Mouse (Mus musculus): ENCODE data around the gene Zfp775. TPM values are rescaled to one million over a fixed set of nuclear protein-coding genes. Genes with fewer than 3 reads are reported as not detected.

Gene Zfp775
- 6.1 and 8.4 TPM in 2 replicates for total RNA-seq (2017)

DNA sequence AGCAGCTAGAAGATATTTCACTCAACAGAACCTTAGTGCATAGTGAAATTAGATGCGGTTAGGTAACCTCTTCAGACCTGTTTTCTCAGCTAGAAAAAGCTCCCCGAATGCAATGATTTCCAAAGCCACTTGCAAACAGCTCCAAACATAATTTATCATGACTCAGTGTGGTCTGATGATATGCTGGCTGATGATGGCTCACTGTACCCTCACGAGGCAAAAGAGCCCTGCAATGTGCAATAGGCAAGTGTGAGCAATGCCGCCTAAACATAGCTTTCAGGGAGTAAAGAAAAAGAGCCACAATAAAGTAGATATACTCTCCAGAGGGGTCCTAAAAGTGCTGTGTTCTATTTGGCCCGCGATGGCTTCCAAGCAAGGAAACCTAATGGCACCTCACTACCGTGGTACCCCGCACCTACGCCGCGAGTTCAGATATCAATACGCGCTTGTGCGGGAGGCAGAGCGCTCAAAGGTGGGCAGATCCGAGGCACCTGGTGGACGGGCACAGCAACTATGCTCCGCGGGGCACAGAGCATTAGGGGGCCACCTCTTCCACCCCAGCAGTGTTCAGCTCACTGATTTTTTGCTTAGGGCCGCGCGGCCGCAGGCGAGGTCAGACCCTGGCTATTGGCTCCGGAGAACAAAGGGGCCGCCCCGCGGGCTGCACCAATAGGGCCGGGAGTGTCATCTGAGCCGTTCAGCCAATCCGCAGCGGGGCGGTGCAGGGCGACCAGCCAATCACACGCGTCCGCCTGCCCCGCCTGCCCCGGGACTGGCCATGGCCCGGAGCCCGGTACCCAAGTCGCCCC is at the start of gene Zfp775:
Gene Zfp775 (plus strand): TSS at position 793 of the 809 bp plus-strand sequence.
- peak; percentile 97 to 100 for ATAC-seq (replicated peaks in 1 of 2; ENCODE audit: insufficient read depth in 1 of 2, low FRiP score in 2 of 2, low TSS enrichment in 1 of 2, low read depth in 1 of 2, poor library complexity in 2 of 2, severe bottlenecking in 2 of 2)

- ATAC-seq (replicated peaks in 1 of 2; ENCODE audit: insufficient read depth in 1 of 2, low FRiP score in 2 of 2, low TSS enrichment in 1 of 2, low read depth in 1 of 2, poor library complexity in 2 of 2, severe bottlenecking in 2 of 2), result no peak
Observed at GRCm38 (mm10) chr6:48552918-48553317, 48.9 kb upstream of the Zfp775 start.

- no peak for ATAC-seq (replicated peaks in 1 of 2; ENCODE audit: insufficient read depth in 1 of 2, low FRiP score in 2 of 2, low TSS enrichment in 1 of 2, low read depth in 1 of 2, poor library complexity in 2 of 2, severe bottlenecking in 2 of 2)
Observed at GRCm38 (mm10) chr6:48553819-48554218, 48.0 kb upstream of the Zfp775 start.

- peak; percentile 94 to 98 for ATAC-seq (replicated peaks in 1 of 2; ENCODE audit: insufficient read depth in 1 of 2, low FRiP score in 2 of 2, low TSS enrichment in 1 of 2, low read depth in 1 of 2, poor library complexity in 2 of 2, severe bottlenecking in 2 of 2)
Observed at GRCm38 (mm10) chr6:48554280-48555103, 47.4 kb upstream of the Zfp775 start, which contains the start of gene Lrrc61. Lrrc61 (plus strand) TSS chr6:48554796.

- ATAC-seq (replicated peaks in 1 of 2; ENCODE audit: insufficient read depth in 1 of 2, low FRiP score in 2 of 2, low TSS enrichment in 1 of 2, low read depth in 1 of 2, poor library complexity in 2 of 2, severe bottlenecking in 2 of 2), result peak; percentile 29 to 33; a peak in 2 of 4 replicates
Observed at GRCm38 (mm10) chr6:48555104-48555890, 46.6 kb upstream of the Zfp775 start.

DNA sequence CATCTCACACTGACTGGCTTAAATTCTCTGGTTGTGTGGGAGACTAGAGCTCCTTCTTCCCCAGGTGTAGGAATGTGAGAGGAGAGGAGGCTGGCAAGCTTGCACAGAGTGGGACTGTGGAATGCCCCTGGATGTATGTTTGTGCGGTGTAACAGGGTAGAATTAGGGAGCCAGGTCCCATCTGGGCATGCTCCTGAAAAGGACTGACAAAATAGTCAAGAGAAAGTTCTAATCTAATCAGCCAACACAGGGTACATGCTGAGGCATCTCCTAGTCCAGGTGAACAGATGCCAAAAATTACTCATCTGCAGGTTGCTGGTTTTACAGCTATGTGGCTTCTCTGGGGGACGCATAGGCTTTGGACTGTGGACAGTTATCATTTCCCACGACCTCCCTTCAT is 45.9 kb upstream of the Zfp775 start:
- ATAC-seq (replicated peaks in 1 of 2; ENCODE audit: insufficient read depth in 1 of 2, low FRiP score in 2 of 2, low TSS enrichment in 1 of 2, low read depth in 1 of 2, poor library complexity in 2 of 2, severe bottlenecking in 2 of 2), result no peak

DNA sequence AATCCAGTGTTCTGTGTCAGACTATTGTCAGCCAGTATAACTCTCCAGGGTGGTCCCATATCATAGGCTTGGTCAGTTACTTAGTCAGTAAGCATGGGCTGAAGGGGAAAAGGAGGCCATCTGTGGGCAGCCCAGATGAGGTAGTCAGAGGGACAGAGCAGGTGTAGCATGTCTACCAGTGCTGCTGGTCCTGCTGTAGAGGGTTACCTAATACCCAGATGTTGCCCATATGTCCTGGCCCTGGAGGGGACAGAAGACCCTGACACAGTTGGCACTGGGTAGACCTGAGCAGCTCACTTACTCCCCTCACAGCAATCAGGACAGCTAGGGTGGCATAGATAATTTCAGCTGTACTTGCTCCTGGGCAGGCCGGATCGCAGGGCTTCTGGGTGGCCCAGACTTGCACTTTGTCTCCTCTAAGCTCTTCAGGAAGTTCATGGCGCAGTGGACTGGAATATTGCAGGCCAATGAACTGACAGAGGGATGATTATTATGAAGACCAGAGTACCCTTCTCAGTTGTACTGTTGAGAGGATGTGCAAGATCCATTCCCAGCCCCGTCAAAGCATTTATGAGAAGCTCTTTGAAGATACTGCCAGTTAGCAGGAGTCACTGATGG is 36.1 kb upstream of the Zfp775 start:
- no peak for ATAC-seq (replicated peaks in 1 of 2; ENCODE audit: insufficient read depth in 1 of 2, low FRiP score in 2 of 2, low TSS enrichment in 1 of 2, low read depth in 1 of 2, poor library complexity in 2 of 2, severe bottlenecking in 2 of 2)

- ATAC-seq (replicated peaks in 1 of 2; ENCODE audit: insufficient read depth in 1 of 2, low FRiP score in 2 of 2, low TSS enrichment in 1 of 2, low read depth in 1 of 2, poor library complexity in 2 of 2, severe bottlenecking in 2 of 2), result no peak
Observed at GRCm38 (mm10) chr6:48566312-48566711, 35.6 kb upstream of the Zfp775 start.

GRCm38 (mm10) chr6:48568036-48568984 is 33.6 kb upstream of the Zfp775 start:
- ATAC-seq (replicated peaks in 1 of 2; ENCODE audit: insufficient read depth in 1 of 2, low FRiP score in 2 of 2, low TSS enrichment in 1 of 2, low read depth in 1 of 2, poor library complexity in 2 of 2, severe bottlenecking in 2 of 2), result peak; percentile 75 to 80

- ATAC-seq (replicated peaks in 1 of 2; ENCODE audit: insufficient read depth in 1 of 2, low FRiP score in 2 of 2, low TSS enrichment in 1 of 2, low read depth in 1 of 2, poor library complexity in 2 of 2, severe bottlenecking in 2 of 2), result no peak
Observed at GRCm38 (mm10) chr6:48569065-48569807, 32.6 kb upstream of the Zfp775 start.

DNA sequence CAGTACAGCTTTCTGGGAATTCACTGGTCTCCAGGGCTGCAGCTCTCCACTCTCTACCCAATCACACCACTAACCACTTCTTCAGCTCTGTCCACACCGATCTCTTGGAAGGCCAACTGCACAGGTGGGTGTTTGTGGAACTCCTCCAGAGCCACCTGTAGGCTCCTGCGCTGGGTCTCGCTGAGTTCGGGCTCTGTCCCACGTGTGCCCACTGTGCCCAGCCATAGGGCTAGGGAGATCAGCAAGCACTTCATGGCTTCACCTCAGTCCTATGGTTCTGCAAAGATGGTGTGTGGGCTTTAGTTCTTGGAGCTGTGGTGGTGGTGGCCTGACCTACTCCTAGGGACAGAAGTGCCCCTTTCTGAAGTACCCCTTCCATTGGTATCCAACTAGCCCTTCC is 29.8 kb upstream of the Zfp775 start:
- no peak for ATAC-seq (replicated peaks in 1 of 2; ENCODE audit: insufficient read depth in 1 of 2, low FRiP score in 2 of 2, low TSS enrichment in 1 of 2, low read depth in 1 of 2, poor library complexity in 2 of 2, severe bottlenecking in 2 of 2)

DNA sequence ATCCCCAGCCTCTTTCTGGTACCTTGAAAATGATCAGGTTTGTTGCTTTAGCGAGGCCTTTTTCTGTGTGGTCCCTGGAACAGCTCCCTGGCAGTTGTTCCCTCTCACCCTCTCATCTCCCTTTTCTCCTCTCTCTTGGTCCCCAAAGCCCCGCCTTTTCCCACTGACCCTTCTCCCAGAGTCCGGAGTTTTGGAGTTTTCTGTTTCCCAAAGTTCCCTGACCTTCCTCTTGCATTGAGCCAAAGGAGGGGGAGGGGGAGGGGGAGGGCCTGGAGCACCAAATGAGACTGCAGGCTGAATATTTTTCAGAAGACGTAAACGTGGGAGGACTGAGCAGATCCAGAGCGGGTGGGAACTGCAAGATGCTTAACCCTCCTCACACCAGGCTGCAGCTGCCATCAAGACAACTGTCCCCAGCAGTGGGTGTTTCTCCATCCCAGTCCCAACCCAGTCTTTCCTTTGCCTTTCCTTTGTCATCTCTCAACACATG is 29.2 kb upstream of the Zfp775 start, which contains the start of gene Rarres2:
Gene Rarres2 (minus strand): TSS at position 218 of the 490 bp plus-strand sequence.
- no peak for ATAC-seq (replicated peaks in 1 of 2; ENCODE audit: insufficient read depth in 1 of 2, low FRiP score in 2 of 2, low TSS enrichment in 1 of 2, low read depth in 1 of 2, poor library complexity in 2 of 2, severe bottlenecking in 2 of 2)

DNA sequence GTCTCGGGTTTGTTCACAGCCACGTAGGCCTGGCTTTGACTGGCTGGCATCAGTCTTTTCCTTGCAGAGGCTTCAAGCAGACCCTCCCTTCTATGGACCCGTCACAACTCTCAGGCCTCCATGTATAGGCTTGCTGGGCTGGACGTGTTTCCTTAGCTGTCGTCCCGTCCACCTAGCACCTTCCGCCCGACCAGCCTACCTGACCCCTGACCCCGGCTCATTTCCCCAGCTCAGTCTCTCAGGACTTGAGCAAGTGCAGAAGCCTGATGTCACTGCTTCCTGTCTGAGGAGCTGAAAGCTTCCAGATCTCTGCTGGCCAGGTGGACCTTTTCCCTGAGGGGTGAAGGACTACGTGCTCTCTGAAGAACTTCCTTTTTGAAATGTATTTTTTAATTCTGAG is 28.6 kb upstream of the Zfp775 start:
- ATAC-seq (replicated peaks in 1 of 2; ENCODE audit: insufficient read depth in 1 of 2, low FRiP score in 2 of 2, low TSS enrichment in 1 of 2, low read depth in 1 of 2, poor library complexity in 2 of 2, severe bottlenecking in 2 of 2), result no peak

DNA sequence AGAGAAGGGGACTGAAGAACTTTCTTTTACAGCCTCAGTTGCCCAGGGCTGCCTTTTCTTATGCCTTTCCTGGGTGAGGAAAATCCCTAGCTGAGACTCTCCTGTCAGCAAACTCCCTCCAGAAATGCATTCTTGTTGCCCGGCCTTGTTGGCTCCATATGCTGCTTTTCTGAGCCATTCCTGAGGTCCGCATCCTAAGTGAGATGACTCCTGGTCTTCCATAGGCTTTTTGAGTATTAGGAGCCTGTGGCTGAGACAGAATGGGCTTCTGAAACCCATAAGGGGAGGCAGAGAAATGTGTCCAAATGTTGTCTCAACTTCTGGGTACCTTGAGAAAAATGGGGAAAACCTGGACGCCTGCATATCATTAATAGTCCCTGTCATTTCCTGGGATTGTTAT is 27.9 kb upstream of the Zfp775 start:
- ATAC-seq (replicated peaks in 1 of 2; ENCODE audit: insufficient read depth in 1 of 2, low FRiP score in 2 of 2, low TSS enrichment in 1 of 2, low read depth in 1 of 2, poor library complexity in 2 of 2, severe bottlenecking in 2 of 2), result no peak

DNA sequence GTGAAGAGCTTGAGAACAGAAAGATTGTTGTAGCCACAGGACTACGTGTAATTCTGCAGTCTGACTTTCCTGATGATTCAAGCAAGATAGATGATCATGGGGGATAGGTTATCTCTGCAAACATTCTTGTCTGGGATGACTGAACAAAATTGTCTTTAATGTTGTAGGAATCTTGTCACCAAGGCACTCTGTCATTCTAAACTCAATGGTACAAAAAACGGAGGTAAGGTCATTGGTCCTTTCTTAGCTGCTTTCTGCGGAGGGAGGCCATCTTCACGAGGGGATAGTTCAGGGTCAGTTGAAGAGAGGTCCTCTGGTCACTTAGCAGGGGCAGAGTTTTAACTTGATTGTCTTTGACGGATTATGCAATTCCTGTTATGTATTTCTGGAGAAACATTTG is 23.1 kb upstream of the Zfp775 start:
- ATAC-seq (replicated peaks in 1 of 2; ENCODE audit: insufficient read depth in 1 of 2, low FRiP score in 2 of 2, low TSS enrichment in 1 of 2, low read depth in 1 of 2, poor library complexity in 2 of 2, severe bottlenecking in 2 of 2), result no peak

Data from hematopoietic stem cell, adult 5-6 weeks (primary cell).